In the genomic region with DNA sequence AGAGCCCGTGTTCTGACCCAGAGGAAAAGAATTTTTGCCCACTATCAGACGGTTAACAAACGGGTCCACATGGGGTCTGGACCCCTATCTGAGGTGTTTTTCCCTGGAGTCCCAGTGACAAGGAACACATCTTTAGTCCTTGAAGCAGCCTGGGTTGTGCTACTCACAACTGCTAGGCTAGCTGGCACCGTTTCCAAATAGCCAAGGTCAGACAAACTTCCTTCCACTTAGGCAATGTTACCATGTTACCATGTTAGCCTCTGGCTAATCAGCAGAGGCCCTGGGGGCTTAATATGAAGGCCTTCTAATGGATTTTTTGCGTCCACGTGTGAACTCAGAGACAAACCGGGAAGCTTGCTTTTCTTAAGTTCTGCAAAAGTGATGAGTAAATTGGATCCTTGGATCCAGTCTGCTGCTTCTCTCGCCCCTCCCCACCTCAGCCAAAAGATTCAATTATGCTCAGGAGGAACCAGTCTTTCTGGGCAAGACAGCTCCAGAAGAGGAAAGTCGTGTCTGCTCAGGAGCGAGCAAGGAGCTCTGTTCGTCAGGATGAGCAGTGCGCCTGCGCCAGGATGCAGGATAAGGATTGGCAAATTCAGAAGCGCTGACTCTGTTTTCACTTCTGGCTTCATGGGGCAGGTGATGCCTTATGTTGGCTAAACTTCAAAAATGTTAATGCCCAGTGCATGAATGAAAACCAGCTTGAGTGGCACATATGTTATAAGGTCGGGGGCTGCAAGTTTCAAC, we compare ENCODE assay signal across 21 mouse cellular contexts.
DNase-seq lines count a peak whose midpoint lies in the region; ATAC-seq lines count a peak whose summit lies in the region.
"Had no signal": no experiment of that assay in that cellular context is flagged by ENCODE, and none has a peak within 500 bp of the region (broad histone marks: within the 10 kb centered on the region; RNA-seq: fewer than 3 reads in every experiment).

No protein-coding gene starts in this region.

- no peak overlapping the region for H3K4me3 ChIP-seq in heart, embryonic 15.5 days
- H3K4me3 ChIP-seq in neural tube, embryonic 13.5 days: no peak overlapping the region
- no peak overlapping the region for H3K4me3 ChIP-seq in neural tube, embryonic 15.5 days (replicated peaks)
- H3K4me3 ChIP-seq: embryonic facial prominence, embryonic 10.5 days; erythroblast, embryonic 14.5 days; forebrain, embryonic 15.5 days; gastrocnemius, adult 2 months; intestine, embryonic 15.5 days; limb, embryonic 10.5 days; liver, embryonic 12.5 days; lung, embryonic 15.5 days had no signal

- H3K4me2 ChIP-seq in heart, embryonic 15.5 days: no peak overlapping the region
- no peak overlapping the region for H3K4me2 ChIP-seq in neural tube, embryonic 13.5 days
- H3K4me2 ChIP-seq in neural tube, embryonic 15.5 days: no peak overlapping the region
- H3K4me2 ChIP-seq: forebrain, embryonic 15.5 days; intestine, embryonic 15.5 days; liver, embryonic 12.5 days; lung, embryonic 15.5 days had no signal

- peak; percentile 24 to 31 for DNase-seq in cerebellum, postnatal 14 days
- DNase-seq in cerebellum, postnatal 36 days: no peak
- no peak for DNase-seq in heart, postnatal 10 days
- peak; percentile 55 for DNase-seq in 416B (ENCODE audit: low read depth)
- no peak for DNase-seq in layer of hippocampus, adult 18-20 months (ENCODE audit: low spot score in 2 of 2)
- DNase-seq: B cell, adult 2 months; cerebellum, adult 9-11 months; gastrocnemius, adult 2 months; kidney, postnatal 25 days had no signal

- H3K4me1 ChIP-seq in heart, embryonic 15.5 days (replicated peaks): peaks cover 87% of the 10 kb centered on the region
- peaks cover 95% of the 10 kb centered on the region for H3K4me1 ChIP-seq in neural tube, embryonic 13.5 days (replicated peaks)
- peaks cover 56% of the 10 kb centered on the region for H3K4me1 ChIP-seq in neural tube, embryonic 15.5 days

- peak overlapping the region; percentile 94 for H3K27ac ChIP-seq in heart, embryonic 15.5 days
- peak overlapping the region; percentile 38; the same call in 1 of the 2 replicates for H3K27ac ChIP-seq in neural tube, embryonic 13.5 days (replicated peaks)
- H3K27ac ChIP-seq in neural tube, embryonic 15.5 days (replicated peaks): no peak overlapping the region
- H3K27ac ChIP-seq: embryonic facial prominence, embryonic 10.5 days; forebrain, embryonic 15.5 days; limb, embryonic 10.5 days; liver, embryonic 12.5 days; lung, embryonic 15.5 days had no signal

- intact Hi-C loops in heart, postnatal 10 days (cut with DNase I): no loop called here

- WGBS in heart, embryonic 15.5 days: 68% methylated on average over 15 of the region's 15 CpGs
- 81% methylated on average over 15 of the region's 15 CpGs for WGBS in neural tube, embryonic 13.5 days
- WGBS in neural tube, embryonic 15.5 days: 78% methylated on average over 15 of the region's 15 CpGs

- H3K9me3 ChIP-seq in heart, embryonic 15.5 days (replicated peaks): no peaks in the 10 kb centered on the region
- H3K9me3 ChIP-seq in neural tube, embryonic 13.5 days: no peaks in the 10 kb centered on the region
- H3K9me3 ChIP-seq in neural tube, embryonic 15.5 days (replicated peaks): no peaks in the 10 kb centered on the region
- H3K9me3 ChIP-seq: embryonic facial prominence, embryonic 10.5 days; forebrain, embryonic 15.5 days; intestine, embryonic 15.5 days; limb, embryonic 10.5 days; liver, embryonic 12.5 days; lung, embryonic 15.5 days had no signal

- H3K9ac ChIP-seq in heart, embryonic 15.5 days: no peak overlapping the region
- no peak overlapping the region for H3K9ac ChIP-seq in neural tube, embryonic 13.5 days
- H3K9ac ChIP-seq in neural tube, embryonic 15.5 days (replicated peaks): no peak overlapping the region
- H3K9ac ChIP-seq: forebrain, embryonic 15.5 days; intestine, embryonic 15.5 days; liver, embryonic 12.5 days; lung, embryonic 15.5 days had no signal

- no peaks in the 10 kb centered on the region for H3K36me3 ChIP-seq in heart, embryonic 15.5 days
- H3K36me3 ChIP-seq in neural tube, embryonic 13.5 days: 0 out of 2 replicates have a peak, but pooled peaks cover 6% of the 10 kb centered on the region
- no peaks in the 10 kb centered on the region for H3K36me3 ChIP-seq in neural tube, embryonic 15.5 days
- H3K36me3 ChIP-seq: forebrain, embryonic 15.5 days; intestine, embryonic 15.5 days; liver, embryonic 12.5 days; lung, embryonic 15.5 days had no signal

- H3K27me3 ChIP-seq in heart, embryonic 15.5 days: no peaks in the 10 kb centered on the region
- H3K27me3 ChIP-seq in neural tube, embryonic 13.5 days: no peaks in the 10 kb centered on the region
- H3K27me3 ChIP-seq in neural tube, embryonic 15.5 days (replicated peaks): no peaks in the 10 kb centered on the region
- H3K27me3 ChIP-seq: forebrain, embryonic 15.5 days; intestine, embryonic 15.5 days; Patski had no signal

- ATAC-seq in heart, embryonic 15.5 days (replicated peaks; ENCODE audit: insufficient number of reproducible peaks, insufficient read depth, low FRiP score, low read depth): no peak
- ATAC-seq in neural tube, embryonic 13.5 days (ENCODE audit: low read depth): no peak
- ATAC-seq in neural tube, embryonic 15.5 days (ENCODE audit: low FRiP score): no peak
- ATAC-seq: forebrain, embryonic 15.5 days; intestine, embryonic 15.5 days; liver, embryonic 12.5 days; midbrain, embryonic 16.5 days; Patski had no signal

Comparison
In these comparisons a context has a peak if more than half of its experiments do, and no peak if none do; other contexts are left out.
1. DNase-seq: peak in cerebellum, postnatal 14 days (2 of 2) and 416B (single experiment); none in cerebellum, postnatal 36 days (0 of 2), heart, postnatal 10 days (0 of 2) and layer of hippocampus, adult 18-20 months (0 of 2).